Mouse (Mus musculus) heart, postnatal 0 days (tissue): ENCODE data around the gene Utp11.

ENCODE experiments used
- CTCF ChIP-seq: IDR thresholded peaks from 2 replicates; pipeline ENCODE4 v1.5.1; 2016; ENCODE audit warnings: antibody characterized with exemption, control low read depth, low read depth
- EP300 ChIP-seq: IDR thresholded peaks from 2 replicates; pipeline ENCODE4 v1.6.1; 2016; ENCODE audit warnings: antibody characterized with exemption, low read depth

DNA sequence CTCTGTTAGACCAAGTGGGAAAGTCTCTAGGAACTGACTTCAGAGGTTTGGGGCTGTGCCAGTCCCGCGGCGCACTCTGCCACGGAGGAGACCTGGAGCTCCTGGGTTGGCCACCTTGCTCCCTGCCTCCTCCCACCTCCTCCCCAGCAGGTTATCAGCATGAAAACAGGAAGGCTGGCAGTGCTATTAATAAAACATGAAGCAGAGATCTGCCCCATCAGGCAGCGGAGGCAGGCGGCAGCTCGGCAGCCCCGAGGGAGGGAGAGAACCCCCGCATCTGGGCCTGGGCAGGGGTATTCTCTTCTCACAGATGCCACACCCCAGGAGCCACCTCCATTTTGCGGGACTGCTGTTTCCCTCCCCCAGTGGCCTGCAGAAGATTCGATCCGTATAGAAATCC lies 53.7 kb downstream of the Utp11 start:
- TF ChIP-seq CTCF: no peak
- TF ChIP-seq EP300: no peak
